Mouse (Mus musculus) gonadal fat pad, adult 2 months (tissue): ENCODE measurements around the gene Gm20388. TPM values are rescaled to one million over a fixed set of nuclear protein-coding genes. Genes with fewer than 3 reads are reported as not detected.

Source experiments
- DNase-seq: peaks from one replicate; pipeline ENCODE4 v3.0.0-alpha.2; 2012; ENCODE audit warnings: low read depth
- polyA plus RNA-seq: library from polyadenylated mRNA; depleted of rRNA; stranded (reverse); fragments of >200 nt; gene quantifications from 2 replicates; pipeline ENCODE4 v1.2.3, GENCODE M21; 2012

The Gm20388 gene
- polyA plus RNA-seq, 1 experiment, result 119 TPM

DNA sequence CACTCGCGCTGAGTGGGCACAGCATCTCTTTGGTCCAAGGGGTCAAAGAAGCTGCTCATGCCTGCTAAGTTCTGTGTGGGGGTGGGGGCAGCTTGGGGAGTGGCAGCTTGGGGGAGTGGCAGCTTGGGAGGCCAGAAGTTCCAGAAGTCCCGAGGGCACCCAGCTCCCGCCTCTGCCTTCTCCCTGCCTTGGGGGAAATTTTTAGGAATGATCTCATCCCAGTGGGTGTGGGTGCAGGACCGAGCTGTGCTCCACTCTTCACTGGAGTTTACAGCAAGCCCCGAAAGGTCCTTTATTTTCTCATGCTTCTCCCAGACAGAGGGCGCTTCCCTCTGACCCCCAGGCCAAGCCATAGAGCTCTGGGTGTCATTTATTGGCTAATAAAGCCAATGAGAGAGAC lies 2126.6 kb downstream of the Gm20388 start:
- no peak for DNase-seq

DNA sequence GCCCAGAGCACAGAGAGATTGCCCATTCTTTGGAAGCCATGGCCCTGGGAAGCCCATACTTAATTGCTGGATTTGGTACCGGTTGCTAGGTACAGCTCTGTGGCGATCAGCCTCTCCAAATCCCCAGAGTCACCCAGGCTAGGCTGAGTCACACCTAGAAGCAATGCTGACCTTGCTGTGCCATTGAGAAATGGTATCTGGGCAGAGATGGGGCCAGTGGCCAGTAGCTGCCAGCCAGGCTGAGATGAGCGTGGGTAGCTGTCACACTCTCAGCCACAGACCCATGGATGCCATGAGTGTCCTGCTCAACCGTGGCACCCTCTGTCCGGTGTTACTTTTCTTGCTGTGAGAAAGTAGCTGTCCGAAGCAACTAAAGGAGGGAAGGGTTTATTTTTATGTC lies 2127.4 kb downstream of the Gm20388 start:
- no peak for DNase-seq

DNA sequence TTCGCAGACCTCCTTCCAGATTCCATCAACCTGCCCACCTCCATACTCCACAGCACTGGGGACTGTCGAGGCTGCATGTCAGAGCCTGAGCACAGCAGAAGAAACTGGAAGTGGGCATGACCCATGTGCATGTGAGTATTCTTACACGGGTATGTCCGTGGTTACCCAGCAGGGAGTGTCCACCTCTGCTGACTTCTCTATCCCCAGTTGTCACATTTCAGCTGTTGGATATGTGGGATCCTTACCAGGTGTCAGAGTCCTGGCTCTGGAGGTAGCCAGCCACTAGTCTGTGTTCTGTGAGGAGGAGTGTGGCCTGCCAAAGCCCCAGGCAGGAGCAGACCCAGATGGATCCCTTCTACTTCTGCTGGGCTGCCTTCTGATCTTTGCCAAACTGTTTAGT lies 2128.8 kb downstream of the Gm20388 start:
- no peak for DNase-seq

DNA sequence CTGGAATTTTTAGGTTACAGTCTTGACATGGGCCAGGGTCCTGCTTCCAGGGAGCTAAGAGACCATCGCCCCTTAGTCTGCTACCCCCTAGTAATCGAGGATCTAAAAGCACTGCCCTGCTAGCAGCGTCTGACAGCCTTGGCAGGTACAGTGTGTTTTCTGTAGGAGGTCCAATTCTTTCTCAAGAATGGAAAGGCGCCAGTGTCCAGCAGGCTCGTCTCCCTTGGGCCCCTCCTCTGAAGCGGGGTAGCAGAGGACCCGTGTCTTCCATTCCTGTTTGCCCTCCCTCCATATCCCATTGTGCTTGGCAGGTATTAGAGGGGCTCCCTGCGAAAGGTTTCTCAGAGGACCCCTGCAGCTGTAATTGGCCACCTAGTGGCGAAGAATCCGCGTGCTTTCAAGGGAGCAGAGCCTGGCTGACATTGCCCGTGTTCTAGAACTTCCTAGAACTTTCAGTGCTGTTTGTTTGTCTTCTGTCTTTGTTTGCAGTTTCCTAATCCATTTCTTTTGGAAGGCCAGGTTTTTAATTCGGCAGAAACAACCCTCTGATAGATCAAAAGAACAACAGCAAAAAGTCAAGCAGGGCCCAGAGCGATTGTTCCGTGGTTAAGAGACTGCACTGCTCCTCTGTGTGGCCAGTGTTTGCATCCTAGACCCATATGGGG lies 2136.7 kb downstream of the Gm20388 start:
- no peak for DNase-seq

DNA sequence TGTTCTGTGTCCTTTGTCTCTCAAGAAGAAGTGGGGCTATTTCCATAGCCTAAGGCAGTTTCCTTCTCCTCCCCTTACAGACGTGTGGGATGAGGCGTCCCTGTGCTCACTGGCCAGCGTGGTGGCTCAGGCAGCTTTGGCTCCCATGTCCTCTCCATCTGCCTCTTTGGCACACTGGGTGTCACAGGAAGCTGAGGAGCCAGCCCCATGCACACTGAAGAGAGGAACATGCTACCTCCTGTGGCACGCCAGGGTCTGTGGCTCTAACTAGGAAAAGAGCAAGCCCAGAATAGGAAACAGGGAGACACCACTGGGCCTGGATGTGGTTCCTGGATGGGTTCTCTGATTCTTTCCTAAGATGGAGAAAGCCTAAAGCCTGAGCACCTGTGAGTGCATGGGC lies 2138.6 kb downstream of the Gm20388 start:
- DNase-seq, result no peak

DNA sequence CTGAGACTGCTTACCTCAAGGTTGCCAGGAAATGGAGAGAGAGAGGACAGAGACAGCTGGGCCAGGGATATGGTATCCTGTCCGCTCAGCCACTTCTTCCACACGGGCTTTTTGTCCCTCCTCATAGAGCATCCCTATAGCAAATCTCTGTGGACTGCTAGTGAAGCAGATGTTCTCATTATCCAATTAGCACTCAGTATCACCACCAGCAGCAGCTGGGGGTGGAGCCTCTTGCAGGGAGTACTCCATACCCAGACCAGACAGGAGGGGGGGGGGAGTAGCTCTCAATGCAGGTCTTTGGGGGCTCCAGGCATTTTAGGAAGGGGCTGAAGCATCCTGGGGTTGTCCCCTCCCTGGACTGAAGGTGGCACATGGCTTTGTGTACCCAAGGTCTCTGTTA lies 2139.3 kb downstream of the Gm20388 start:
- DNase-seq, result no peak

DNA sequence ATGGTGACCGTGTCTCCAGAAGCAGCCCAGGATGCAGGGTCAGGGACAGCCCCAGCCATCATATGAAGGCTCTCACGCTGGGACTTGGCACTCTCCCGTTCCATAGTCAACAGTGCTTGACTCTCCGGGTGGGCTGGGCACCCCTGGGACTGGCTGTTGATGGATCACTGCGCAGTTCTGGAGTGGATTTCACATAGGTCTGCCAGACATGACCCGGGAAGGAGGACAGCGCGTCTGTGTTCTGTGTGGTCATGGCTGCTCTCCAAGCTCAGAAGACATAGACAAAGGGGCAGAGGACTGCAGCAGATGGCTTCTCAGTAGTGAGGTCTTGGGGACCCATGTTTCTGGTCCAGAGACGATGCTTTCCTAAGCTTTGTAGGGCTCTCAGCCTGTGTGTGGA lies 2140.0 kb downstream of the Gm20388 start:
- DNase-seq, result no peak

DNA sequence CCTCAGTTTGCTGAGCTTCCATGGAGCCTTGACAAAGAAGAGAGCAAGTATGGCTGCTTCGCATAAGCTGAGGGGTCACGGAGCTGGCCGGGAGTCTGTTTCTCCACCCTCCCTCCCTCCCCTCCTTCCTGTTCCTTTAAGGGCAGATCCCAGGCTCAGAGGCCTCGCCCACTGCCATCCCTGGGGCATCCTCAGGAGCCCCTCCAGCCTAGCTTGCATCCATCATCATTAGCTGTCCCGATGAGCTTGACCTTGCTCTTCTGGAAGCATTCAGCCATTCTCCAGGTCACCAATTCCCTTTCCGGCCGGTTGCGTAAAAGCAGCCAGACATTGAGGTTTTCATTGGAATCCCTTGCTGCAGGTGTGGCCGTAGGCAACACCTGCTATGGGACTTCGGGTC lies 2144.7 kb downstream of the Gm20388 start:
- no peak for DNase-seq

DNA sequence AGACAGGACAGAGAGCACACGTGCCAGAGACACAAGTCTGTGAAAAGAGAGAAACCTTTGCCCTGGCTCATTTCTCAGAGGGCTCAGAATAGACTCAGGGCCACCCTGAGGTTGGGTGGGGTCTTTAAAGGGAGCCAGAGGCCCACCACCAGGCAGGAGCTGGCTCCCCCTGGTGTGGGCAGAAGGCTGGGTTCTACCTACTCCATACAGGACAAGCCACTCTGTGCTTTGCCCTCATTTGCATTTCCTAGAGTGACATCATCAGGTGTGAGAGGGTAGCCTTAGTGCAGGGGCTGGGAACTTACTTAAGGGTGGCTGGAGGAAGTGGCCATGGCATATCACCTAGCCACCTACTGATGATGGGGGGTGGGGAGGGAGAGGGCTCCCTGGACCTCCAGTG lies 2145.5 kb downstream of the Gm20388 start:
- DNase-seq, result no peak

DNA sequence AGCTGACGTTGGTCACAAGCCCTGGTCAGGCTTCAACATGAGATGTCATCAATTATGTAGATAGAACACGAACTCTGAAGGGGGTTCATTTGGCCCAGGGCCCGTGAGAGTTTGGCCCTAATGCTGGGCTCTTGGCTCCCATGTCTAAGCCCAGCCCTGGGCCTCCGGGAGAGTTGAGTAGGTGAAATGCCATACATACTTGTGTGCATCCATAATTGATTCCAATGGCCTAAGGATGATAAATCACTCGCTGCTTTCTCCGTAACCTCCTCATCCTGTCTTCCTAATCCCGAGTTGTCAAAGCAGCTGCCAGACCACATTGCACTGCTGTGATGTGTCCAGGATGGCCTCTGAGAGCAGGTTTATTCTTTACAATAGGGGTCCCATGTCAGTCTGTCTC lies 2146.2 kb downstream of the Gm20388 start:
- no peak for DNase-seq

DNA sequence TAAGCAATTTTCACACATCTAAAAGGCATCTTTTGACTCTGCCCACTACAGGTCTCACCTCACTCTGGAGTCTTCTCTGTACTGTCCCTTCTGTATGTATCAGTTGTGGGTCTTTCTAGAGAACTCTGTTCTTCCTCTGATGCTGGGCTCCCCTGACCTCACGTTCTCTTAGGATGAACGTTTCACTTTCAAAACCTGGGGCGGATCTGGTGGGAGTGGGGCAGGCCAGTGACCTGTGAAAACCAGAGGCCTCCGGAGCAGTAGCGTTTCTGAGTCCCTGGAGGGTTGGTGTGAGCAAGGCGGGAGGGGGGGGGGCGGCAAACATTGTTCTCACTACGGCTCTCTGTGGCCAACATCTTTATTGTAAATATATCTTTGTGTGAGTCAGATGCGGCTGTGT lies 2147.9 kb downstream of the Gm20388 start:
- no peak for DNase-seq

DNA sequence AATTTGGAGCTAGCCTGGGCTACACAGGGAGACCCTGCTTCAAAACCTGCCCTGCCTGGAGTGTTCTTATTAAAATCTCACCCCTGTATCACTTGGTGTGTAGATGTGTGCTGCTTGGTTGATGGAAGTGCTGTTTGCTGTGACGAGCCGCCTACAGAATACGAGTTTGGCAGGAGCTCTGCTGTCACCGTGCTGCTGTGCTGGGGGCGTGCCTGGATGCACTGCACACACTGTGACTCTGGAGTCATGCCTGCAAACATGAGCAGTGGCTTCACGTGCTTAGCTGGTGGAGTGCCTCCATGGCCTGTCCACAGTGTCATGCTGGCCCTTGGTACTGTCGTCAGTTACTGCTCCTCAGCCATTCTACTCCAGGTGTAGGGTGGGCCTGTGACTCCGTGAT lies 2148.3 kb downstream of the Gm20388 start:
- no peak for DNase-seq

DNA sequence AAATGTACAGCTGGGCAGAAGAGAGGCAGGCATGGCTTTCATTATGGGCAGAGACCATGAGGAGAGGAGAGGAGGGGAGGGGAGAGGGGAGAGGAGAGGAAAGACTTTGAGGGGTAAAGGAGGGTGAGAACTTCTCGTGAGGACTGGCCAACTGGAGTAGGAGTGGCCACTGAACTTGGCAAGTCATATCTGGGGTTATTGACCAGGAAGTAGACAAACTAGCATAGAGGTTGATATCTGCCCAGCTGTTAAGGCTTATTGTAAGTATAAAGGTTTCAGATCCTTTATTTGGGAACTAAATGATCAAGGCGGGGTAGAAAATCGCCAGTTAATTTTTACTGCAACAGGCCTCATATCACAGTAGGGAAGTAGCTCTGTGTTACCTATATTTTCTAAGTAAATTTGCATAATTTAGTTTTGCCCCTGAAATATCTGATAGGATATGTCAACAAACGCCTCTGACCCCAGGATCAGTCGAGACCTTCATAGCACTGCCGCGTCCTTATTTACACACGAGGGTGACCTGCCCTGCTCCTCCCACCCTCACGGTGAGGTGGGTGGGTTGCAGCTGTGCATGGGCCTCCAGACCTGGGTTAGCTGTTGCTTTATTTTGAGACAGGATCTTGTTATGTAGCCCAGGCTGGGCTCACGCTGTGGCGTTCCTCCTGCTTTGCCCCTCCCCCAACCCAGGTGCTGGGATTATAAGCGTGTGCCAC lies 2152.0 kb downstream of the Gm20388 start:
- DNase-seq, result no peak

DNA sequence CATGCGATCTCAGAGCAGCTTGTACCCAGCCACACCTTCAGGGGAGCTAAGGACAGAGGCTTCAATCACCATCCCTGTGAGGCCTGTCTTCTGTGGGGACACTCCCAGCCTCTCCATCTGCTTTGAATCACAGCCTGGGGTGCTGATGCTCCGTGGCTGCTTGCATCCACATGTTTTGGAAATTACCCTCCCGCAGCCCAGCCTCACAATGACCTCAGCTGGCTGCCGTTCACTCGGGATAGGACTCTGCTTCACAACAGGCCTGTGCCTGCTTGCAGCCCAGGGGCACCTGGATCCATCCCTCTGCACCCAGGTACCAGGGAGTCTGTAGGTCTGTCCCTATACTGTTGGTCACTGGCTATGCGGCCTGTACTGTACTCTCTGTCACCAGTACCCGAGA lies 2153.7 kb downstream of the Gm20388 start:
- no peak for DNase-seq

DNA sequence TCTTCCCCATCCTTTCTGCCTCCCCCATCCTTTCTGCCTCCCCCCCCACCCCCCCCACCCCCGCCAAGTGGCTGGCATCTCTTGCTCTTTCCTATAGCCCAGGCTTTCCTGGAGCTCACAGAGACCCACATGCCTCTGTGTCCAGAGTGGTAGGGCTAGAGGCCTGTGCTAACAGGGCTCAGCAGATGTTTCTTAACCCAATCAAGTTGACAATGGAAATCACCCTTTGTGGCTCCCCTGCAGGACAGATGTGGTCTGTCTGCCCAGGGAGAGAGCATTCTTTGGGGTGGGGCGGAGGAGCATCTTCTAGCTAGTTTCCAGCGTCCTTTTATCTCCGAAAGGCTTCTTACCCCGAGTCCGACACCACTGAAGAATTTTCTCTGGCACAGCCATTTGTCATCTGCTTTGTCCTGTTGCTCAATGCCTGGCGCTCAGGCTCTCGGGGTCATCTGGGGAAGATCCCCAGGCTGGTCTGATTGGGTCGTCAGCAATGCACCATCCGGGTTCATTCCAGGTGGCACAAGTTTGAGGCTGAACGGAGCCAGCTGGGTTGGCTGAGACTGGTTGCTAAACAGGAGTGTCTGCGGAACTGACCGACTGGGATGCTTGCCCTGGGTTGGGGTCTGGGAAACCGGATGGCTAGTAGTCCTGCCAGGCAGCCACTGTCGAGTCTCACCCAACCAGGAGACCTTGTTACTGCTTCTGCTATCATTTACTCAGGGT lies 2157.3 kb downstream of the Gm20388 start:
- no peak for DNase-seq

DNA sequence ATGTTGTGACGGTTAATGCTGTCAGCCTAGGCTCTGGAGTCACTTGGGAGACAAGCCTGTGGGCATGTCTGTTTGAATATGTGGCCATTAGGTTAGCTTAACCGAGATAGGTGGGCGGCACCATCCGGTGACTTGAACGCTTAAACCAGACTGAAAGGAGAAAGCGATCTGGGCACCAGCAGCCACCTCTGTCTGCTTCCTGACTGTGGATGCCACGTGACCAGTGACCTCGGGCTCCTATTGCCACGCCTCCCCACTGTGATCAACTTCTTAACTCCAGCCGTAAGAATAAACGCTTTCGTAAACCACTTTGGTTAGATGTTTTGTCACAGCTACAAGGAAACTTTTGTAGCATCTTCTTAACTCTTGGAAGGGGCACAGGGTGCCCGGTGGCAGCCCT lies 2158.0 kb downstream of the Gm20388 start:
- no peak for DNase-seq

DNA sequence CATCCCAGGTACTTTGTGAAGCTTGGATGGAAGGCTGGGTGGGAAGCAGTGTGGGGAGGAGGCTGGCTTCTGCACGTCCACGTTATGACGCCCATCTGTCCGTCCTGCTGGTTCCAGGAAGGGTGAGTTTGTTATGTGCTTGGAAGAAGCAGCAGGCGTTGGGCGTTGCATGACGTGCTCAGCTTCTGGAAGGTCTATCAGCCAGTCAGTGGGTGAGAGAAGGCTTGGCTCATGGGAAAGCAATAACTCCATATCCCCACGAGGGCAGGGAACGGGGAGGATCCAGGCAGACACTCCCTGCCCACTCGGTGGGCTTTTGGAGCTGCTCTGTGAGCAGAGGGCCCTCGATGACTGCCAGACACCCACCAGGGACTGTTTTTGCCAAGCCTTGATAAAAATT lies 2158.6 kb downstream of the Gm20388 start:
- no peak for DNase-seq

DNA sequence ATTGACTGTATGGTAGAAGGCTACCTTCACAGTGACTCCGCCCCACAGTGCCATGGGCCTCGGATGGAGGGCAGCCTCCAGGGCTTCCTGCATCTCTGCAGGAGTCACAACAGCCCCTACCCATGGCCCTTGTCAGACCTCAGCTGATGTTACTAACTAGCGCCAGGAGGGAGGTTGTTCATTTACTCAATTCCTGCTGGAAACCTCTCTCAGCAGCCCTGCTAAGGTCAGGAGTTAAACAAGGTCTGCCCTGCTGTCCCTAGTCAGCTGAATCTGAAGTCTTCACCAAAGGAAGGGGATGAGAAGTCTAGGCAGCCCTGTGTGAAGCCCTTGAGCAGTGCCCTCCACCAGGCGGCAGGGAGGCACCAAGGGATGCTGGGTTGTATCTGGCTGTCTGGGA lies 2160.6 kb downstream of the Gm20388 start:
- no peak for DNase-seq

DNA sequence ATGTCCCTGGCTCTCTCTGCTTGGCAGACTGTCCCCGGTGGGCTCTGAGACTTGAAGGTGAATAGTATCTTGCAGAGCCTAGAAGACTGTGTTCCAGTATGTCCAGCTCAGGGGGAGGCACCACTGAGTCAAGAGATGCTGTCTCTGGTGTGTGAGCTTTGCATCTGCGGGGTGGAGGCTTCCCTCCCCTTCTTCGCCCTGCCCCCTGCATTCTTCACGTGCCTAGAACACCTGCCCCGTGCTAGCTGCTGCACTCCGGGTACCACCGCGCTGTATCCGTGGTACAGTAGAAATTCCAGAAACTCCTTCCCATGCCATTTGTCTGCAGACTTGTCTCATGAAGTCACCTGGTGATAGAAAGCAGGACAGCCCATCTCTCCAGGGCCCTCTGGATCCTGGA lies 2163.3 kb downstream of the Gm20388 start:
- no peak for DNase-seq

DNA sequence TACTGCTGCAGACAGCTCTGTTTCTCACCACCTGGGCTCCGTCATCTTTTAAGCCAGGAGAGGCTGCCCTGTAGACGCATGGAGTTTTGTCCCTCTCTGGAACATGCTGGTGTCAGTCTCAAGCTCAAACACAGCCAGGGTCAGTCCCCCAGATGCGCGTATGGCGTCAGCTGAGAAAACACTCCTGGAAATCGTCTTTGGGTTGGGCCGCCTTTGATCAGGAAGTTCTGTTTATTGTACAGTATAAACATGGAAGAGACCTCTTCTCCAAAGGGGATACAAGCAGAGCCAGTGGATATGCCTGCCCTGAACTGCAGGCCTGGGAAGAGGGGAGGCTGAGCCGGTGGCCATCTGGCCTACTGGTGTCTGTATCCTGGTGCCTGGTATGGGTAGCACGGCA lies 2163.8 kb downstream of the Gm20388 start:
- DNase-seq, result no peak

DNA sequence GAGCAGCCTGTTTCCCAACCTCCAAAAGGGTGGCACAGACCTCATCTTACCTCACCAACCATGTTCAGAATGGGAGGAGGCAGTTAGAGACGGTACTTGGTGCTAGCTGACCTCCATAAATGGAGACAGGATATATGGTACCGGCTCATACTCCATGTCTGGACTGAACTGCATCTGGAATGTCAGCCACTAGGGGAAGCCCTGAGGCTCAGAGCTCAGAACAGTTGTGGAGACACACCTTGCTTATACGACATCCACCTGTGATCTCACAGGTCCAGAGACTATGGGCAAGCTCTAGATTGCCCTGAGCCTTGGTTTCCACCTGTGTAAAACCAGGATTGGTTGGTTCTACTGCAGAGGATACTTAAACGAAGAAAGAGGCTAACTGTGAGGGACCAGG lies 2164.3 kb downstream of the Gm20388 start:
- no peak for DNase-seq

DNA sequence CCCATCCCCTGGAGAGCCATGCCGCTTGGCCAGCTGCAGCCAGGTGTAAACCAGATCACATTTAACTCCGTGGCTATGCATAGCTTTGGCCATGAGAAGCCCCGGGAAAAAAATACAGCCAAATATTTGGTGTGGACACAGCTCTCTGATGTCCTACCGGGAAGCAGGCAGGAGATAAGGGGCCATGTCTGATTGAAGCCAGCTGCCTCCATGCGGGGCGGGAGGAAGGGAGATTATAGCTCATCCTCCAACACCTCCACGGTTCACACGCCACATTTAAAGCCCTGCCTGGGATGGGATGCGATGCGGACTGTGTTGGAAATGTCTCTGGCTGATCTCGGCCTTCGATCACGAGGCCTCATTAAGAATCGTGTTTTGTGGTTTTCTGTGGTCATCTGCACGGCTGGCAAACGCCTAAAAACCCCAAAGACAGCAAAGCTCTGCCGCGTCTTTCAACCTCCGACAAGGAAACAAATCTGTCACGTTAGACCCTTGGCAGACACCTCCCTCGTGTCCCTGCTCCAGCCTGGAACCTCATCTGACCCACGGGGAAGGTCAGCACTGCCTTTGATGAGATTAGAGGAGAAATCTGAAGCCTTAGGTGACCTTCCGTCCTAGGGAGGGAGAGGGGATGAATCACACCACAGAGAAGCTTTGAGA lies 2165.7 kb downstream of the Gm20388 start:
- no peak for DNase-seq

DNA sequence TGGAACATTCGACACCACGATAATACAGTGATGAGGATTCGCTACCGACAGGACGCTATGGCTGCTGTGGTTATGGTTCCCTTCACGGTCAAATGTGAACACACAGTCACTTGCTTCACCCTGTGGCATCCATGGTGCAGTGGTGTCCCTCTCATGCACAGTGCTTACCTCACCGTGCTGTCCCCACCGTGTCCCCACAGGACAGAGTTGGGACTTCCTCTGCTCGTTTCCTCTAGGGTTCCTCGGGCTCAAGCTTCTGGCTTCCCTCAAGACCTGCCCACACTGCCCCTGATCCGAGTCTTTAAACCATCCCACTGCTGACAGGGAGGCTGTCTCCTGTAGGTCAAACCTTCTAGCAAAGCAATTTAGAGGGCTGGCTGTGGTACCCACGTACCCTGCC lies 2167.7 kb downstream of the Gm20388 start:
- no peak for DNase-seq
